Mouse (Mus musculus) forebrain, embryonic 11.5 days (tissue): ENCODE results near the gene Zfp503. TPM values are rescaled to one million over a fixed set of nuclear protein-coding genes. Genes with fewer than 3 reads are reported as not detected.

ENCODE experiments used
- ATAC-seq: fragments of 200-750 bp; cut with Nextera tagmentation; replicated peaks from 2 replicates; pipeline ENCODE4 v1.8.0; 2017; ENCODE audit warnings: moderate TSS enrichment; ENCODE audit not compliant: low FRiP score
- DNase-seq: peaks from one replicate; pipeline ENCODE4 v3.0.0-alpha.2; 2017; ENCODE audit warnings: low spot score
- H3K27ac ChIP-seq: fragments of 300-500 bp; sonication (generic); 2 replicates; pipeline ENCODE4 v1.5.1; 2014; ENCODE audit warnings: low read depth, low read length
- H3K27me3 ChIP-seq: fragments of 300-500 bp; sonication (generic); 2 replicates; pipeline ENCODE4 v1.6.1; 2014; ENCODE audit warnings: mild to moderate bottlenecking, low read length, mixed read lengths; ENCODE audit not compliant: control insufficient read depth, insufficient read depth
- H3K36me3 ChIP-seq: fragments of 300-500 bp; sonication (generic); 2 replicates; pipeline ENCODE4 v1.6.1; 2014; ENCODE audit warnings: mild to moderate bottlenecking, low read length, moderate library complexity, mixed read lengths; ENCODE audit not compliant: control insufficient read depth, insufficient read depth
- H3K4me1 ChIP-seq: fragments of 300-500 bp; sonication (generic); replicated peaks from 2 replicates; pipeline ENCODE4 v1.6.1; 2014; ENCODE audit warnings: low read length, mixed read lengths; ENCODE audit not compliant: control insufficient read depth, insufficient read depth
- H3K4me2 ChIP-seq: fragments of 300-500 bp; sonication (generic); 2 replicates; pipeline ENCODE4 v1.6.1; 2014; ENCODE audit warnings: low read depth, mild to moderate bottlenecking, low read length, moderate library complexity, mixed read lengths; ENCODE audit not compliant: severe bottlenecking
- H3K4me3 ChIP-seq: fragments of 300-500 bp; sonication (generic); 2 replicates; pipeline ENCODE4 v1.5.1; 2014; ENCODE audit warnings: low read depth, low read length
- H3K9ac ChIP-seq: fragments of 300-500 bp; sonication (generic); 2 replicates; pipeline ENCODE4 v1.6.1; 2014; ENCODE audit warnings: low read length
- H3K9me3 ChIP-seq: fragments of 300-500 bp; sonication (generic); 2 replicates; pipeline ENCODE4 v1.6.1; 2016; ENCODE audit warnings: low read length, mixed read lengths; ENCODE audit not compliant: control insufficient read depth
- WGBS: fragments of 180-500 bp; shearing (Covaris S2); extraction: QIAGEN DNeasy Blood & Tissue Kit; methylation state at CpG from one replicate; pipeline ENCODE4 v1.1.7; 2014; 5-methylcytosine and 5-hydroxymethylcytosine counted together
- polyA plus RNA-seq: library from polyadenylated mRNA; unstranded; fragments of >200 nt; fragmentation: Nextera tagmentation; extraction: Ambion mirVana; gene quantifications from 2 replicates; pipeline ENCODE4 v1.2.1, GENCODE M21; 2014

The Zfp503 gene
- polyA plus RNA-seq, 1 experiment from 2014 or later: 6.6 TPM

GRCm38 (mm10) chr14:21988577-21989290, 667 bp downstream of the Zfp503 start:
- no peak for ATAC-seq
- Histone ChIP-seq H3K4me1 (peaks cover 33% of the 10 kb centered on the region), H3K27me3 (peaks cover 50% of the 10 kb centered on the region), H3K27ac (peak overlapping the region; percentile 74), H3K4me3 (peak overlapping the region; percentile 76), H3K36me3 (no peaks in the 10 kb centered on the region; the same call in 1 of the 2 replicates), H3K4me2 (peak overlapping the region; percentile 93), H3K9ac (peak overlapping the region; percentile 50), H3K9me3 (no peaks in the 10 kb centered on the region)
- DNase-seq: peak; percentile 71
- under 1% methylated on average over 26 of the region's 26 CpGs for WGBS

GRCm38 (mm10) chr14:21987660-21988576, 1.5 kb downstream of the Zfp503 start:
- Histone ChIP-seq H3K9ac (peak overlapping the region; percentile 86), H3K4me1 (peaks cover 33% of the 10 kb centered on the region), H3K27ac (peak overlapping the region; percentile 94), H3K4me3 (peak overlapping the region; percentile 76), H3K27me3 (peaks cover 42% of the 10 kb centered on the region), H3K4me2 (peak overlapping the region; percentile 93), H3K36me3 (no peaks in the 10 kb centered on the region; the same call in 1 of the 2 replicates), H3K9me3 (no peaks in the 10 kb centered on the region)
- under 1% methylated on average over 74 of the region's 74 CpGs for WGBS
- ATAC-seq: peak; percentile 78
- DNase-seq: peak; percentile 97

GRCm38 (mm10) chr14:21986733-21987659, 2.4 kb downstream of the Zfp503 start:
- ATAC-seq: no peak; the same call in 1 of the 2 replicates
- Histone ChIP-seq H3K9me3 (no peaks in the 10 kb centered on the region), H3K27me3 (peaks cover 43% of the 10 kb centered on the region), H3K4me2 (peak overlapping the region; percentile 93), H3K9ac (peak overlapping the region; percentile 86), H3K4me3 (peak overlapping the region; percentile 76), H3K4me1 (peaks cover 39% of the 10 kb centered on the region), H3K27ac (peak overlapping the region; percentile 94), H3K36me3 (no peaks in the 10 kb centered on the region; the same call in 1 of the 2 replicates)
- WGBS: under 1% methylated on average over 58 of the region's 61 CpGs
- DNase-seq: peak; percentile 85

GRCm38 (mm10) chr14:21985981-21986732, 3.2 kb downstream of the Zfp503 start:
- no peaks in the 10 kb centered on the region for H3K9me3 ChIP-seq
- peaks cover 41% of the 10 kb centered on the region for H3K27me3 ChIP-seq
- peak overlapping the region; percentile 76 for H3K4me3 ChIP-seq
- WGBS: under 1% methylated on average over 57 of the region's 62 CpGs
- H3K36me3 ChIP-seq: no peaks in the 10 kb centered on the region; the same call in 1 of the 2 replicates
- DNase-seq (peak; percentile 92), ATAC-seq (no peak)
- H3K27ac ChIP-seq: peak overlapping the region; percentile 94
- peak overlapping the region; percentile 86 for H3K9ac ChIP-seq
- H3K4me1 ChIP-seq: peaks cover 39% of the 10 kb centered on the region
- H3K4me2 ChIP-seq: peak overlapping the region; percentile 93

- Histone ChIP-seq H3K4me2 (peak overlapping the region; percentile 93), H3K36me3 (no peaks in the 10 kb centered on the region; the same call in 1 of the 2 replicates), H3K4me1 (peaks cover 35% of the 10 kb centered on the region), H3K27ac (0 out of 2 replicates have a peak overlapping the region, but pooled peaks have one; percentile 4), H3K9me3 (no peaks in the 10 kb centered on the region), H3K9ac (peak overlapping the region; percentile 86), H3K4me3 (peak overlapping the region; percentile 76), H3K27me3 (peaks cover 39% of the 10 kb centered on the region)
- under 1% methylated on average over 37 of the region's 37 CpGs for WGBS
- DNase-seq (peak; percentile 78), ATAC-seq (no peak)
These were observed 3.9 kb downstream of the Zfp503 start for GRCm38 (mm10) chr14:21985426-21985931.

GRCm38 (mm10) chr14:21984757-21985425, 4.5 kb downstream of the Zfp503 start:
- Histone ChIP-seq H3K27me3 (peaks cover 38% of the 10 kb centered on the region), H3K4me3 (peak overlapping the region; percentile 76), H3K4me2 (peak overlapping the region; percentile 93), H3K36me3 (no peaks in the 10 kb centered on the region; the same call in 1 of the 2 replicates), H3K9ac (peak overlapping the region; percentile 86), H3K27ac (peak overlapping the region; percentile 27; the same call in 1 of the 2 replicates), H3K9me3 (no peaks in the 10 kb centered on the region), H3K4me1 (peaks cover 29% of the 10 kb centered on the region)
- DNase-seq (peak; percentile 78), ATAC-seq (no peak)
- 2% methylated on average over 49 of the region's 49 CpGs for WGBS
